Mouse (Mus musculus): ENCODE measurements around the gene Fastkd1. TPM values are rescaled to one million over a fixed set of nuclear protein-coding genes. Genes with fewer than 3 reads are reported as not detected.
"Not testable (repeated sequence)": the region's sequence is repeated elsewhere in the genome, so short reads cannot be mapped to it uniquely, and the experiment has no call there.

Fastkd1 gene
- total and polyA plus RNA-seq, 2 experiments from 2014 or later = 13.8 to 22.6 TPM

GRCm38 (mm10) chr2:69681931-69682330, 31.4 kb downstream of the Fastkd1 start:
- 74% methylated on average over 4 of the region's 4 CpGs for WGBS
- Histone ChIP-seq H3K9ac (replicated peaks; ENCODE audit: low read length, poor library complexity, severe bottlenecking) (no peak overlapping the region), H3K27ac (ENCODE audit: low read depth, low read length) (no peak overlapping the region), H3K9me3 (ENCODE audit: low read length) (no peaks in the 10 kb centered on the region), H3K4me3 (ENCODE audit: low read depth, low read length) (no peak overlapping the region), H3K4me2 (ENCODE audit: low read depth, low read length, poor library complexity, severe bottlenecking) (no peak overlapping the region), H3K27me3 (ENCODE audit: insufficient read depth, low read length) (no peaks in the 10 kb centered on the region), H3K36me3 (ENCODE audit: insufficient read depth, low read length) (peaks cover under 1% of the 10 kb centered on the region; the same call in 1 of the 2 replicates), H3K4me1 (ENCODE audit: insufficient read depth, low read length) (peaks cover 5% of the 10 kb centered on the region; the same call in 1 of the 2 replicates)
- no peak for ATAC-seq (ENCODE audit: low FRiP score)
- no peak for DNase-seq (ENCODE audit: low spot score)
- TF ChIP-seq CTCF (IDR thresholded peaks at IDR 0.05) = no peak

DNA sequence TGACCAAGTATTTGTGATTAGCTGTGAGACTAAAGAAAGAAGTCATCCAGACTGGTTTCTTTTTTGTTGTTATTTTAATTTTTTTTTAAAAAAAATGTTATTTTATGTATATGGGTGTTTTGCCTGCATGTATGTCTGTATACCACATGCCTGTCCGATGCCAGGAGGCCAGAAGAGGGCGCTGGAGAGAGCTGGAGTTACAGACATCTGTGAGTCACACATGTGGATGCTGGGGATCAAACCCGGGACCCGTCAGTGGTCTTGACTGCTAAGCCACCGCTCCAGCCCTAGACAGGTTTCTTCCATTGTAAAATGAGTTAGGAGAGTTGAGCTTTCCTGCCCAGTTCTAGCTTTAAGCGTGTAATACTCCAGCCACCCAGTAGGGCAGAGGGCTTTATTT, 33.3 kb downstream of the Fastkd1 start:
- Histone ChIP-seq H3K4me2 (ENCODE audit: low read depth, low read length, poor library complexity, severe bottlenecking) (no peak overlapping the region), H3K4me1 (ENCODE audit: insufficient read depth, low read length) (peaks cover 5% of the 10 kb centered on the region; the same call in 1 of the 2 replicates), H3K9me3 (ENCODE audit: low read length) (no peaks in the 10 kb centered on the region), H3K9ac (replicated peaks; ENCODE audit: low read length, poor library complexity, severe bottlenecking) (no peak overlapping the region), H3K27ac (ENCODE audit: low read depth, low read length) (no peak overlapping the region), H3K36me3 (ENCODE audit: insufficient read depth, low read length) (no peaks in the 10 kb centered on the region), H3K4me3 (ENCODE audit: low read depth, low read length) (no peak overlapping the region), H3K27me3 (ENCODE audit: insufficient read depth, low read length) (no peaks in the 10 kb centered on the region)
- 61% methylated on average over 6 of the region's 6 CpGs for WGBS
- DNase-seq (ENCODE audit: low spot score) (no peak), ATAC-seq (ENCODE audit: low FRiP score) (no peak)
- TF ChIP-seq CTCF (IDR thresholded peaks at IDR 0.05) = peak; percentile 13; the same call in 1 of the 2 replicates

DNA sequence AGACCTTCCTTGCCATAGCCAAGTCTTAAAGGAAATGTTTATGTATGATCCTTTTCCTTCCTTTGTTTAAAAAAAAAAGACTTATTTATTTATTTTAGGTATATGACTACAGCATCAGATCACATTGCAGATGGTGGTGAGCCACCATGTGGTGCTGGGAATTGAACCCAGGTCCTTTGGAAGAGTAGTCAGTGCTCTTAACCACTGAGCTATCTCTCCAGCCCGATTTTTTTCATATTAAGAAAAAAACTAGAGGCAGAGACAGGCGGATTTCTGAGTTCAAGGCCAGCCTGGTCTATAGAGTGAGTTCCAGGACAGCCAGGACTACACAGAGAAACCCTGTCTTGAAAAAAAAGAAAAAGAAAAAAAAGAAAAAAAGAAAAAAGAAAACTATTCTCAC, 36.1 kb downstream of the Fastkd1 start:
- H3K27ac ChIP-seq (ENCODE audit: low read depth, low read length); H3K9ac ChIP-seq (replicated peaks; ENCODE audit: low read length, poor library complexity, severe bottlenecking); H3K9me3 ChIP-seq (ENCODE audit: low read length); H3K4me1 ChIP-seq (ENCODE audit: insufficient read depth, low read length); H3K27me3 ChIP-seq (ENCODE audit: insufficient read depth, low read length); H3K4me2 ChIP-seq (ENCODE audit: low read depth, low read length, poor library complexity, severe bottlenecking); H3K4me3 ChIP-seq (ENCODE audit: low read depth, low read length); H3K36me3 ChIP-seq (ENCODE audit: insufficient read depth, low read length); DNase-seq (ENCODE audit: low spot score); ATAC-seq (ENCODE audit: low FRiP score): not testable (repeated sequence)
- WGBS = 90% methylated on average over 2 of the region's 2 CpGs

DNA sequence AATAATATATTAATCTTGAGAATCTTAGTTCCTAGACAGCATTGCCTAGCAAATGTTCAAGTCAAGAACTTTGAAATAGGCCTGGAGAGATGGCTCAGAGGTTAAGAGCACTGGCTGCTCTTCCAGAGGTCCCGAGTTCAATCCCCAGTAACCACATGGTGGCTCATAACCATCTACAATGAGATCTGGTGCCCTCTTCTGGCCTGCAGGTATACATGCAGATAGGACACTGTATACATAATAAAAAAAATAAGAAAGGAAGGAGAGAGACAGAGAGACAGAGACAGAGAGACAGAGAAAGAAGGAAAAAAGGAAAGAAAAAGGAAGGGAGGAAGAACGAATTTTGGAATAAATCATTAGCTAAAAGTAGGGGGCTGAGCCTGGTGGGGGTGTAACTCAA, 36.6 kb downstream of the Fastkd1 start:
- no peaks in the 10 kb centered on the region for H3K9me3 ChIP-seq (ENCODE audit: low read length)
- no peak for DNase-seq (ENCODE audit: low spot score)
- H3K4me1 ChIP-seq (ENCODE audit: insufficient read depth, low read length) = no peaks in the 10 kb centered on the region
- 72% methylated on average over 2 of the region's 2 CpGs for WGBS
- TF ChIP-seq CTCF (IDR thresholded peaks at IDR 0.05) = peak; percentile 48
- H3K27ac ChIP-seq (ENCODE audit: low read depth, low read length) = no peak overlapping the region
- no peak overlapping the region for H3K9ac ChIP-seq (replicated peaks; ENCODE audit: low read length, poor library complexity, severe bottlenecking)
- H3K4me3 ChIP-seq (ENCODE audit: low read depth, low read length) = no peak overlapping the region
- H3K36me3 ChIP-seq (ENCODE audit: insufficient read depth, low read length) = no peaks in the 10 kb centered on the region
- no peaks in the 10 kb centered on the region for H3K27me3 ChIP-seq (ENCODE audit: insufficient read depth, low read length)
- ATAC-seq (ENCODE audit: low FRiP score) = no peak
- H3K4me2 ChIP-seq (ENCODE audit: low read depth, low read length, poor library complexity, severe bottlenecking) = no peak overlapping the region

DNA sequence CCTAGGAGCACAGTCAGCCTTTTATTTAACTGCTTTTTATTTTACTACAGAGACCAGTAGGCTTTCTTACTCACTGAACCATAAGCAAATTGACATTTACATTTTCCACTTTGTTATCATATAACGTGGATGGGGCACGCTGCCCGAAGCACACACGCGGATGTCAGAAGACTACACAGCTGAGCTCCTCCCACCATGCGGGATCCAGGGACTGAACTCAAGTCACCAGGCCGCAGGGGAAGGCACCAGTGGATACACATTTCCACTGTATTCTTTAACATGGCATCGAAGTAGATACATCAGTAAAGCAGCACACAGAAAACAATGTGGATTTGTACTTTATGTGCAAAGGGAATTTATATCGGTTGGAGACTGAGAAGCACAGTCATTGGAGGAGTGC, 38.0 kb downstream of the Fastkd1 start:
- H3K4me2 ChIP-seq (ENCODE audit: low read depth, low read length, poor library complexity, severe bottlenecking) = no peak overlapping the region
- no peaks in the 10 kb centered on the region for H3K27me3 ChIP-seq (ENCODE audit: insufficient read depth, low read length)
- H3K27ac ChIP-seq (ENCODE audit: low read depth, low read length) = no peak overlapping the region
- DNase-seq (ENCODE audit: low spot score) = no peak
- 92% methylated on average over 9 of the region's 9 CpGs for WGBS
- no peak overlapping the region for H3K4me3 ChIP-seq (ENCODE audit: low read depth, low read length)
- no peaks in the 10 kb centered on the region for H3K9me3 ChIP-seq (ENCODE audit: low read length)
- H3K4me1 ChIP-seq (ENCODE audit: insufficient read depth, low read length) = no peaks in the 10 kb centered on the region
- no peak for ATAC-seq (ENCODE audit: low FRiP score)
- H3K9ac ChIP-seq (replicated peaks; ENCODE audit: low read length, poor library complexity, severe bottlenecking) = no peak overlapping the region
- TF ChIP-seq CTCF (IDR thresholded peaks at IDR 0.05) = no peak
- no peaks in the 10 kb centered on the region for H3K36me3 ChIP-seq (ENCODE audit: insufficient read depth, low read length)

- Histone ChIP-seq H3K4me2 (ENCODE audit: low read depth, low read length, poor library complexity, severe bottlenecking) (no peak overlapping the region), H3K9me3 (ENCODE audit: low read length) (no peaks in the 10 kb centered on the region), H3K36me3 (ENCODE audit: insufficient read depth, low read length) (0 out of 2 replicates have a peak, but pooled peaks cover 2% of the 10 kb centered on the region), H3K9ac (replicated peaks; ENCODE audit: low read length, poor library complexity, severe bottlenecking) (no peak overlapping the region), H3K4me3 (ENCODE audit: low read depth, low read length) (no peak overlapping the region), H3K27ac (ENCODE audit: low read depth, low read length) (no peak overlapping the region), H3K4me1 (ENCODE audit: insufficient read depth, low read length) (no peaks in the 10 kb centered on the region), H3K27me3 (ENCODE audit: insufficient read depth, low read length) (no peaks in the 10 kb centered on the region)
- ATAC-seq (ENCODE audit: low FRiP score) (no peak), DNase-seq (ENCODE audit: low spot score) (no peak)
- WGBS = 71% methylated on average over 5 of the region's 5 CpGs
- no peak for TF ChIP-seq CTCF (IDR thresholded peaks at IDR 0.05)
These were observed 39.6 kb downstream of the Fastkd1 start for GRCm38 (mm10) chr2:69673723-69674122.
